Mouse (Mus musculus) spleen, adult 2 months (tissue): ENCODE data around the gene Trim3.

Experiments used
- CTCF ChIP-seq: fragments of 200-500 bp; IDR thresholded peaks from 2 replicates; pipeline ENCODE4 v1.5.1; 2011; ENCODE audit warnings: mild to moderate bottlenecking, inconsistent platforms; ENCODE audit not compliant: insufficient read depth, insufficient read length, insufficient replicate concordance; ENCODE audit errors: extremely low read depth
- POLR2A ChIP-seq: fragments of 200-500 bp; IDR thresholded peaks from 2 replicates; pipeline ENCODE4 v1.6.1; 2011; ENCODE audit warnings: low read depth, low read length, inconsistent platforms

DNA sequence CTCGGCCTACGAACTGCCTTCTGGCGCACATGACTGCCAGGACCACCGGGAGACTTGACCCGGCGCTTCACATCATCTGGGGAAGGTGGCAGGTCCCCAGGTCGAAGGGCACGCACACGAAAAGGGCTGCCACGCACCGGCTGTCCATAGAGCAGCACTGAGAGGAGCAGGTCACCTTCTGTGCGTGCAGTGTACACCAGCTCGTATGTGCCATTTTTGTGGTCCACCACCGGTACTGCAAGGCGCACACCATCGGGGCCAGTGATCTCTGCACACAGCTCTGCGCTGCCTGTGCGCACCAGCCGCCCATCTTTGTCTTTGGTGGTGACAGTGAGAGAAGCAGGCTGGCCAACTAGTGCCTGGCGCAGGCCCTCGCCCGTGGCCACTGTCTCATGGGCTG is 15.6 kb downstream of the Trim3 start:
- TF ChIP-seq CTCF (no peak), POLR2A (no peak)
